Mouse (Mus musculus): ENCODE results near the gene Mien1. TPM values are rescaled to one million over a fixed set of nuclear protein-coding genes. Genes with fewer than 3 reads are reported as not detected.

Gene Mien1
- polyA plus RNA-seq, 1 experiment from 2014 or later, result 83.8 TPM

- WGBS, result 84% methylated on average over 9 of the region's 9 CpGs
Observed at GRCm38 (mm10) chr11:98463911-98464310, 25.1 kb upstream of the Mien1 start.

DNA sequence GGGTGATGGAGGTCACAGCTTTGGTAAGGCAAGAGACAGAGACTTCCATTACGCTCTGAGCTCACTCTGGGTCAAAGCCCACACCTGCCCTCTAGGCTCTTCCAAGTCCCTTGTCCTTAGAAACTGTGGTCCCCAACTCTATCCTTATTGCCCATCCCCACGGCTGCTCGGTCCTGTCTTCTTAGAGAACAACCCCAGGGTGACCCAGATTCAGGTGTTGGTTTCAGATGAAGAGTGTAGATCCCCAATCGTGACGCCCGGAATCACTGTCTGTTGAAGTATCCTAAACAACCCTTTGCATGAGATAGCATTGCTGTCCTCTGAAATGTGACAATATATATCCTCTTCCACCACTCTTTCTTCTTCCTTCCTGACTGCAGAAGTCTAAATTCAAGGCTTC, 23.5 kb upstream of the Mien1 start:
- 96% methylated on average over 6 of the region's 6 CpGs for WGBS

More at GRCm38 (mm10) chr11:98463911-98464310, 25.1 kb upstream of the Mien1 start:
- no peak overlapping the region for H3K4me3 ChIP-seq (ENCODE audit: low read length)
- no peaks in the 10 kb centered on the region for H3K9me3 ChIP-seq (ENCODE audit: control insufficient read depth, low read length)
- H3K9ac ChIP-seq (ENCODE audit: low read depth, low read length), result no peak overlapping the region
- ATAC-seq (ENCODE audit: low FRiP score, low TSS enrichment), result no peak
- peaks cover 15% of the 10 kb centered on the region for H3K27me3 ChIP-seq (ENCODE audit: control insufficient read depth, insufficient read depth, low read length)
- no peak overlapping the region for H3K4me2 ChIP-seq (replicated peaks; ENCODE audit: low read depth, low read length)
- H3K36me3 ChIP-seq (ENCODE audit: control insufficient read depth, insufficient read depth, low read length), result no peaks in the 10 kb centered on the region
- H3K4me1 ChIP-seq (ENCODE audit: control insufficient read depth, insufficient read depth, low read length), result no peaks in the 10 kb centered on the region
- H3K27ac ChIP-seq (ENCODE audit: low read depth, low read length), result no peak overlapping the region

DNA sequence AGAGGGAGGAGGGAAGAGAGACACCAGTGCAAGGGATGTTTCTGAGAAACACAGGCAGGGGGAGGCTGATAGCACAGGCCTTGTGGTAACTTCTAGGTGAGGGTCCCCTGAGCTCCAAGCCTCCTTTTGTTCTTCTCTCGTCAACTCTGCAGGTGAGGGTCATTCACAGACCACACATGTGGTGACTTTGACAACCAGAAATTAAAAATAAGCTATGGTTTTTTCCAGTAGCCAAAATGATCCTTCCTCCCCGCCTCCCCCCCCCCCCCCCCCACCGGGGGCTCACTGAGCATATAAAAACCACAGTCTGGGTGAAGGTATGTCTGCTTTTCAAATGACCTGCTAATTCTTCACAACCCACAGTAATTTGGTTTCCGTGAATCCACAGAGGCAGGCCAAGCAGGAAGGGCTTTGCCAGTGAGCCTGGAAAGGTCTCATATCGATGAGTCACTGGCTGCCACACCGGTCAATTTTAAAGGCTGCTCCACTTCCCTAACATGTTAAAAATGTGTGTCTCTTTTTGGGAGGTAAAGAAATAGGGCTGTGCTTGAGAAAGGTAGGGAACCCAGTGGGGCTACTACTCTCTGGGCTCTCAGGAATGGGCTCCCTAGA, 22.4 kb upstream of the Mien1 start:
- H3K9ac ChIP-seq (ENCODE audit: low read depth, low read length), result no peak overlapping the region
- no peak overlapping the region for H3K4me3 ChIP-seq (ENCODE audit: low read length)
- no peaks in the 10 kb centered on the region for H3K9me3 ChIP-seq (ENCODE audit: control insufficient read depth, low read length)
- 64% methylated on average over 6 of the region's 6 CpGs for WGBS
- no peak overlapping the region for H3K4me2 ChIP-seq (replicated peaks; ENCODE audit: low read depth, low read length)
- H3K27me3 ChIP-seq (ENCODE audit: control insufficient read depth, insufficient read depth, low read length), result peaks cover 27% of the 10 kb centered on the region
- no peak overlapping the region for H3K27ac ChIP-seq (ENCODE audit: low read depth, low read length)
- no peaks in the 10 kb centered on the region for H3K36me3 ChIP-seq (ENCODE audit: control insufficient read depth, insufficient read depth, low read length)
- ATAC-seq (ENCODE audit: low FRiP score, low TSS enrichment), result no peak
- H3K4me1 ChIP-seq (ENCODE audit: control insufficient read depth, insufficient read depth, low read length), result 0 out of 2 replicates have a peak, but pooled peaks cover 7% of the 10 kb centered on the region

More for the DNA sequence above, 23.5 kb upstream of the Mien1 start:
- H3K4me1 ChIP-seq (ENCODE audit: control insufficient read depth, insufficient read depth, low read length), result 0 out of 2 replicates have a peak, but pooled peaks cover 7% of the 10 kb centered on the region
- no peak overlapping the region for H3K9ac ChIP-seq (ENCODE audit: low read depth, low read length)
- no peaks in the 10 kb centered on the region for H3K9me3 ChIP-seq (ENCODE audit: control insufficient read depth, low read length)
- no peaks in the 10 kb centered on the region for H3K36me3 ChIP-seq (ENCODE audit: control insufficient read depth, insufficient read depth, low read length)
- peaks cover 27% of the 10 kb centered on the region for H3K27me3 ChIP-seq (ENCODE audit: control insufficient read depth, insufficient read depth, low read length)
- no peak overlapping the region for H3K27ac ChIP-seq (ENCODE audit: low read depth, low read length)
- ATAC-seq (ENCODE audit: low FRiP score, low TSS enrichment), result no peak
- H3K4me3 ChIP-seq (ENCODE audit: low read length), result no peak overlapping the region
- no peak overlapping the region for H3K4me2 ChIP-seq (replicated peaks; ENCODE audit: low read depth, low read length)

GRCm38 (mm10) chr11:98459860-98460259, 21.1 kb upstream of the Mien1 start:
- Histone ChIP-seq H3K27ac (ENCODE audit: low read depth, low read length) (no peak overlapping the region), H3K4me2 (replicated peaks; ENCODE audit: low read depth, low read length) (no peak overlapping the region), H3K4me1 (ENCODE audit: control insufficient read depth, insufficient read depth, low read length) (0 out of 2 replicates have a peak, but pooled peaks cover 7% of the 10 kb centered on the region), H3K36me3 (ENCODE audit: control insufficient read depth, insufficient read depth, low read length) (peaks cover 2% of the 10 kb centered on the region; the same call in 1 of the 2 replicates), H3K9ac (ENCODE audit: low read depth, low read length) (no peak overlapping the region), H3K27me3 (ENCODE audit: control insufficient read depth, insufficient read depth, low read length) (peaks cover 30% of the 10 kb centered on the region), H3K4me3 (ENCODE audit: low read length) (no peak overlapping the region), H3K9me3 (ENCODE audit: control insufficient read depth, low read length) (no peaks in the 10 kb centered on the region)
- WGBS, result 87% methylated on average over 9 of the region's 9 CpGs
- ATAC-seq (ENCODE audit: low FRiP score, low TSS enrichment), result no peak

- peaks cover 30% of the 10 kb centered on the region for H3K27me3 ChIP-seq (ENCODE audit: control insufficient read depth, insufficient read depth, low read length)
- H3K27ac ChIP-seq (ENCODE audit: low read depth, low read length), result no peak overlapping the region
- ATAC-seq (ENCODE audit: low FRiP score, low TSS enrichment), result no peak
- H3K9me3 ChIP-seq (ENCODE audit: control insufficient read depth, low read length), result no peaks in the 10 kb centered on the region
- WGBS, result 18% methylated on average over 11 of the region's 11 CpGs
- H3K9ac ChIP-seq (ENCODE audit: low read depth, low read length), result no peak overlapping the region
- H3K4me2 ChIP-seq (replicated peaks; ENCODE audit: low read depth, low read length), result no peak overlapping the region
- H3K4me1 ChIP-seq (ENCODE audit: control insufficient read depth, insufficient read depth, low read length), result 0 out of 2 replicates have a peak, but pooled peaks cover 7% of the 10 kb centered on the region
- peaks cover 9% of the 10 kb centered on the region; the same call in 1 of the 2 replicates for H3K36me3 ChIP-seq (ENCODE audit: control insufficient read depth, insufficient read depth, low read length)
- H3K4me3 ChIP-seq (ENCODE audit: low read length), result no peak overlapping the region
Observed at GRCm38 (mm10) chr11:98459071-98459741, 20.4 kb upstream of the Mien1 start.

- Histone ChIP-seq H3K9ac (ENCODE audit: low read depth, low read length) (peak overlapping the region; percentile 56), H3K4me3 (ENCODE audit: low read length) (peak overlapping the region; percentile 55), H3K9me3 (ENCODE audit: control insufficient read depth, low read length) (no peaks in the 10 kb centered on the region), H3K4me2 (replicated peaks; ENCODE audit: low read depth, low read length) (peak overlapping the region; percentile 88), H3K4me1 (ENCODE audit: control insufficient read depth, insufficient read depth, low read length) (0 out of 2 replicates have a peak, but pooled peaks cover 7% of the 10 kb centered on the region), H3K27ac (ENCODE audit: low read depth, low read length) (no peak overlapping the region), H3K27me3 (ENCODE audit: control insufficient read depth, insufficient read depth, low read length) (peaks cover 30% of the 10 kb centered on the region), H3K36me3 (ENCODE audit: control insufficient read depth, insufficient read depth, low read length) (peaks cover 15% of the 10 kb centered on the region; the same call in 1 of the 2 replicates)
- peak; percentile 13; the same call in 1 of the 2 replicates for ATAC-seq (ENCODE audit: low FRiP score, low TSS enrichment)
- WGBS, result 3% methylated on average over 25 of the region's 30 CpGs
Observed at GRCm38 (mm10) chr11:98458121-98458990, 19.6 kb upstream of the Mien1 start.

DNA sequence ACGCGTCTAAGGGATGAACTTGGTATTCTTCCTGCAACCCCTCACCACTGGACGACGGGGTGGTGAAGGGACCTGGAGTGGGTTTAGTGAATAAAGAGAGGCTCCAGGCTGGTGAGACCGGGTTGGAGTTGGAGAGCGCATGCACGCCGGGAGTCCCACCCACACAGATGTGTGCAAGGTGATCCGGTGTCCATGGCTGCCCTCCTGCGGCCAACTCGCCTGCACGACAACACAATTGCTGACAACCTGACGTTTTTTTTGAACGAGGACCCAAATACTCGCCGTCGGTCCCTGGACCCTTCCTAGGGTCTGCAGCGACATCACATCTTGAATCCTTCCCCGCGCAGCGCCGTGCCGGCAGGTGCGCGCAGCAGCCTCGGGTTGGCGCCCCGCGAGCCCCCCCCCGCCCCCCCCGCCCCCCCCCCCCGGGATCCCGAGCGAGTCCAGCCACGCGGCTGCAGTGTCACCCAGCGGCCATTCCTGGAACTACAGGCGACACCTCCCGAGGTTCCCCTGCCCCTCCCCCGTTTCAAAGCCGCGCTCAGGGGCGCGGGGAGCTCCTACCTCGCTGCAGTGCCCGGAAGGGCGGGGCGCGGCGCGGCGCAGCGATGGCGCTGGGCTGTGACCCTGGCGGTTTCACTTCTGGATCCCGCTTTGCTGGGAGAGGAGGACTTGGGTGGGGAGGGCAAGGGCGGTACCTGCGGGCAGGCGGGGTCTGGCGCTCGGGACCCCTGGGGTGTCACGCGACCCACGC, 18.8 kb upstream of the Mien1 start:
- ATAC-seq (ENCODE audit: low FRiP score, low TSS enrichment), result peak; percentile 87
- H3K4me3 ChIP-seq (ENCODE audit: low read length), result peak overlapping the region; percentile 55
- no peaks in the 10 kb centered on the region for H3K9me3 ChIP-seq (ENCODE audit: control insufficient read depth, low read length)
- under 1% methylated on average over 49 of the region's 64 CpGs for WGBS
- 0 out of 2 replicates have a peak, but pooled peaks cover 7% of the 10 kb centered on the region for H3K4me1 ChIP-seq (ENCODE audit: control insufficient read depth, insufficient read depth, low read length)
- H3K4me2 ChIP-seq (replicated peaks; ENCODE audit: low read depth, low read length), result peak overlapping the region; percentile 88
- H3K9ac ChIP-seq (ENCODE audit: low read depth, low read length), result peak overlapping the region; percentile 56
- peaks cover 19% of the 10 kb centered on the region; the same call in 1 of the 2 replicates for H3K36me3 ChIP-seq (ENCODE audit: control insufficient read depth, insufficient read depth, low read length)
- peaks cover 30% of the 10 kb centered on the region for H3K27me3 ChIP-seq (ENCODE audit: control insufficient read depth, insufficient read depth, low read length)
- peak overlapping the region; percentile 62 for H3K27ac ChIP-seq (ENCODE audit: low read depth, low read length)

GRCm38 (mm10) chr11:98456945-98457344, 18.2 kb upstream of the Mien1 start:
- Histone ChIP-seq H3K4me3 (ENCODE audit: low read length) (peak overlapping the region; percentile 55), H3K27ac (ENCODE audit: low read depth, low read length) (peak overlapping the region; percentile 62), H3K4me1 (ENCODE audit: control insufficient read depth, insufficient read depth, low read length) (0 out of 2 replicates have a peak, but pooled peaks cover 7% of the 10 kb centered on the region), H3K27me3 (ENCODE audit: control insufficient read depth, insufficient read depth, low read length) (peaks cover 30% of the 10 kb centered on the region), H3K4me2 (replicated peaks; ENCODE audit: low read depth, low read length) (peak overlapping the region; percentile 88), H3K9me3 (ENCODE audit: control insufficient read depth, low read length) (no peaks in the 10 kb centered on the region), H3K36me3 (ENCODE audit: control insufficient read depth, insufficient read depth, low read length) (peaks cover 24% of the 10 kb centered on the region; the same call in 1 of the 2 replicates), H3K9ac (ENCODE audit: low read depth, low read length) (peak overlapping the region; percentile 56)
- no peak; the same call in 1 of the 2 replicates for ATAC-seq (ENCODE audit: low FRiP score, low TSS enrichment)
- WGBS, result 20% methylated on average over 9 of the region's 9 CpGs

All from kidney, embryonic 14.5 days (tissue).